Mouse (Mus musculus) adrenal gland, postnatal 36 days (tissue): ENCODE measurements around the gene Tmprss3. TPM values are rescaled to one million over a fixed set of nuclear protein-coding genes. Genes with fewer than 3 reads are reported as not detected.

ENCODE experiments used
- DNase-seq, 2 experiments: peaks; one replicate each; pipeline ENCODE4 v3.0.0; 2021; ENCODE audit warnings: mixed read lengths in 1 of 2
- long read RNA-seq, 2 experiments: library from polyadenylated mRNA; stranded (forward); transcript quantifications; one replicate each; pipeline ENCODE4 v2.0.0; 2021; ENCODE audit warnings: borderline sequencing depth in 2 of 2
- total RNA-seq, 2 experiments: library from RNA; stranded (reverse); gene quantifications; 2 replicates each; pipeline ENCODE4 v1.2.3; 2021

Gene Tmprss3
- not detected for total RNA-seq
- long read RNA-seq, experiment 1: 0 reads
- long read RNA-seq, experiment 2: 0 reads

DNA sequence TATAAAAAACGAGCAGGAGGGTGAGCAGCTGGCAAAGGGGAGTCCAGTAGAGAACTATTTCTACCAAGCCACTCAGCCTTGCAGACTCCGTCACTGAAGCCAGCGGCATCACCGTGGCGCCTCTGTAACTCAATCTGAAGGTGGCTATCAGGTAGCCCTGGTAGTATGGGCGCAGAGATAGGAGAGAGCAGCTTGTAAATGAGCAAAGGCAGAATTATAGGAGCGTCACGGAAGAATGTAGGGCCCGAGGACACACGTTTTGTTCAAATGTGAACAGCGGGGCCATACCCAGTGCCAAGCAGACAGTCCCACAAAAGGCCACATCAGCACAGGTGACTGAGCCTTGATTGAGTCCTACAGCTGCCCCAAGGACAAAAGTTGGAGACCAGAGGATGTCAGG is at the start of gene Tmprss3:
TSS of gene Tmprss3 (minus strand) at position 101 of the 400 bp plus-strand sequence.
- DNase-seq: no peak

DNA sequence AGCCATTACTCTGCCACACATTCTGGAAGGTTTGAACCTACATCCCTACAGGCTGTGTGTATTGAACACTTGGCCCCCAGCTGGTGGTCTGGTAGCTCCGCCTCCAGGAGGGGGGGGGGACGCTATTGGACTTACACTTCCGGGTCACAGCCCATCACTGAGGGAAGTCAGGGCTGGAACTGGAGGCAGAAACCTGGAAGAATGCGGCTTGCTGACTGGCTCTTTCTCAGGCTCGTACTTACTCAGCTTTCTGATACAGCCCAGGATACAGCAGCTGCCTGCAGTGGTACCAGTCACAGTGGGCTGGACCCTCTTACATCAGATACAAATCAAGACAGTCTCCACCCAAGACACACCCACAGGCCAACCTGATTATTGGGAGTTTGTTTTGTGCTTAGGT is 48.4 kb upstream of the Tmprss3 start:
- no peak for DNase-seq

DNA sequence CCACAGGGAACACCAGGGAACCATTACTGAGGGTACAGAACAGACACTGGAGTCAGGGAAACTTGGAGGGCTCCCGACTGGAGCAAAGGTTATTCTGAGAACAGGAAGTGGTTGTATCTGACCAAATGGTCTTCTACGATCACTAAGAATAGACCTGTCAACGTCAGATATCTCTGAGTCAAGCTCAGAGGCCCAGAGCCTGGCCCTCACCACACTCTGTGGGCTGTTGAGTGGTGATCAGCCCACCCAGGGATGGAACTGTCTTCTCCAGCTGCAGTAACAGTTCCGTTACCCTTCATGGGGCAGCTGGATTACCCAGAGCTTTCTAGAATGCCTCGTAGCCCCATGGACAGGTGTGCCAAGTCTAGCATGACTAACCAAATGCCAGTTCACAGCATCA is 46.5 kb upstream of the Tmprss3 start:
- DNase-seq: no peak

DNA sequence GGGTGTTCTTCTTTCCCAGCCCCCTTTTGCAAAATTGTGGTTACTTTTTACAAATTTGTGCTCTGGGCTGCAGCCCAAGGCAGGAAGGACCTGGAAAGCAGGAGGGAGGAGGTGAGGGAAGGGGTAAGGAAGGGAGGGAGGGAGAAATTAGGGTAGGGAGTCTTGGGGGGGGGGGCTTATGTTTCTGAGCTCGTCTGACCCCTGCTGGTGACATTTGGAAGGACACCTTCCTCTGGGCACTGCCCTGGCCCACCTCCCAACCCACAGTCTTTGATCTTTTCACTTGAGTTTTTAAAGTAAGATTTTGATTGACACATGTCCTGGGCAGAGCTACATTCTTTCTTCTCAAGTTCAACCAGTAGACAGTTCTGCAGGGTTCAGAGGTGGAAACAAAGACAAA is 44.0 kb upstream of the Tmprss3 start:
- peak; percentile 34 to 59 for DNase-seq

DNA sequence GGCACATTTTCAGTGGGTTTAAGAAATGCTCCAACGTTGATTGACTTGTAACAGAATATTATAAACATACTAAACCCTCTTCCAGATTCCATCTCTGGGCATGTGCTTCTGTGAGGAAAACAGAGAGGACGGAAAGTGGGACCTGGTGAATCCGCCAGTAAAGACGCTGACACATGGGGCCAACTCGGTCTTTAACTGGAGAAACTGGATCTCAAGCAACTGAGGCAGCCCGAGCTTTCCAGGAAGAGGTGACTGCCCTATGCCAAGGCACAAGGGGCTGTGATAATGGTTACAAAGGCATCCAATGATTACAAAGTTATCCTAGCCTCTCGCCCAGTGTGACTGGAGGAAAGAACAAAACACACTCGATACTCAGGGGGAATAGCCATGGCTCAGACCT is 42.4 kb upstream of the Tmprss3 start:
- DNase-seq: no peak

DNA sequence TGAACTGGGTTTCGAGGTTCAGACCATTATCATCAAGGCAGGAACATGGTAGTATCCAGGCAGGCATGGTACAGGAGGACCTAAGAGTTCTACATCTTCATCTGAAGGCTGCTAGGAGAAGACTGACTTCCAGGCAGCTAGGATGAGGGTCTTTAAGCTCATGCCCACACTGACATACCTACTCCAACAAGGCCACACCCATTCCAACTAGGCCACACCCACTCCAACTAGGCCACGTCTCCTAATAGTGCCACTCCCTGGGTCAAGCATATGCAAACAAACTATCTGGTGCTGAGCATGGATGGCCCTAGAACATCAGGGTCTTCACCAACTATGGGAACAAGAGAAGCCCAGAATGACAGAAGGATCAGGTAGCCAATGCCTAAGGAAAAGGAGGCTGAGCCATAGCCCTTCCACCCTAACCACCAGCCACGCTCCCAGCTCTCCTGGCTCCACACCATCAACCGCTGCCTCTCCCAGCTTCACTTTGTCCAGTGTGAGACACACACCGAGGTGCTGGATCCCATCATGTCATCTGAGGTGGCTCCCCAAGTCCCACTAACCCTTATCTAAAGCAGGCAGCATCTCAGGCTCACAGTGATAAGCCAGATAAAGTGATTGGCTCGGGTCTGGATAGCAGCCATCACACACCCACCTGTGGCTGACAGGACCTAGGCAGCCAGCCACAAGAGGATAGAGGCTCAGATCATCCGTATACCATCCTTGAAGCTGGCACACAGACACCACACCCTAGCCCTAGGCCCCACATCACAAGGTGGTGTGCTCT is 39.6 kb upstream of the Tmprss3 start:
- DNase-seq: no peak

DNA sequence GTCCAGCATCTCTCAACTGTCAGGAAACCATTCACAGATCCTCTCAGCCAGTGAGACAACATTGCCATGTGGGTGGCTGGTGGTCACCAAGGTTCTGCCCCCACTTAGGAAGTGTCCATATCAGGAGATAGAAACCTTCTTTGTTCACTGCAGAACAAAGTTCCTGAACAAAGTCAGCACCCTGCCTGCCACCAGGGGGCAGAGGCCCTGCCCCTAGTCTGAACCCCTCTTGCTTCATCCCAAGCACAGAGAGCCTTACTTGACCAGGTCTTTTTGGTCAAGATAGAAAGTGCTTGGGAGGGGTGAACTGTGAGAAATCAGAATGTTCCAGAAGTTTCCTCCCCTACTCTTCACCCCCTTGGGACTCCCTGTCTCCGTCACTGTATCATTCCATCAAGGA is 37.1 kb upstream of the Tmprss3 start:
- no peak for DNase-seq

DNA sequence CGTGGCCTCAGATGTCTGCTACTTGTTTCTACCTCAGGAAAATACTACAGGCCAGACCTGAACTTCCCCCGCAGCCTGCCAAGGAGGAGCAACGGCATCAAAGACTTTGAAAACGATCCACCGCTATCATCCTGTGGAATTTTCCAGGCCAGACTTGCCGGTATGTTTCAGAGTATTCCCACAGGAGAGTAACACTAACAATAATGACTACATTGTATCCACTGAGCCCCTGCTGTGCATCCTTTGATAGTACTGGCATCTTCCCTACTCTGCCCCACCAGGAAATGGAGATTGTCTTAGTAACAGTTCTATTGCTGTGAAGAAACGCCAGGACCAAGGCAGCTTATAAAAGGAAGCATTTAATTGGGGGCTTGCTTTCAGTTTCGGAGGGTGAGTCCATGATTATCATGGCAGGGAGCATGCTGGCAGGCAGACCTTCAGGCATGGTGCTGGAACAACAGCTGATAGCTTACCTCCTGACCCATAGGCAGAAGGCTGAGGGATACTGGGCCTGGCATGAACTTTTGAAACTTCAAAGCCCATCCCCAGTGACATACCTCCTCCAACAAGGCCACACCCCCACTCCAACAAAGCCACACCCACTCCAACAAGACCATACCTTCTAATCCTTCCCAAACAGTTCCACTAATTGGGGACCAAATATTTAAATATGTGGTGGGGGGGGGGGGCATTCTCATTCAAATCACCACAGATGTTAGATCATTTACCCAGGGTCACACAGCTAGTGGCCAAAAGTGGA is 33.7 kb upstream of the Tmprss3 start:
- DNase-seq: peak in 1 of 2 experiments; percentile 19

DNA sequence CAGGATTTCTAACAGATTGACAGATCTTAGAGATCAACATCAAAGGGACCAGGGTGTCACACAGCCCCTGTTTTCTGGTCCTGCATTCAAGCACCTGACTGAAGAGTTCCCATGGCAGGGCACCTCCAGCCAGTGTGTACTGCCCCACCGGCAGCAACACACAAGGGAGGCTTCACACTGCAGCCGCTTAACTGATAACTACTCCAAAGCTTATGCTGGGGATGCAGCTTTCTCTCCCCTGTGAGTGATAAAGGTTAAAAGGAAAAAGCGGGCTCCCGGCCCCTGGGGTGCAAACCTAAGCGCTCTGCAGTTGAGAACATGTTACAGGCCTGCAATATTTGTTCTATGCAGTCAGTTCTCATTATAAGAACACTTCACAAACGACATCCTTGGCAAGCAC is 33.0 kb upstream of the Tmprss3 start:
- no peak for DNase-seq

DNA sequence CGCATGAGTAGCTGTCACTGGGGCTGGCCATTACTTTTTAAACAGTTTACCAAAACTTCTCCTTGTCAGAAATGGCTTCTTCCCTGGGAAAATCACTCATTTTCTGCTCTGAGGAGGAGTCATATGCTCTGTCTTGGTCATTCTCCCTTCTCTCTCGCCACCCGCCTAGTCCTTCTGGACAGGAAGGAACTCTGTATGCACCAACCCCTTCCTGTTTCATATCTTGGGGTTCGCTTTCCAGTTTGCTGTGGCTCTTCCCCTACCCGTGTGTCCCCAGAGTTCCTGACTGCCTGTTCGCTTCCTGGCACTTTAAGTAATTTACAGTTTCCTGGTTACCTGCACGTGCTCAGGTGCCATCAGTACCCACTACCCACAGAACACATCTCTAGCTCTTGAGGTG is 28.2 kb upstream of the Tmprss3 start:
- DNase-seq: no peak

DNA sequence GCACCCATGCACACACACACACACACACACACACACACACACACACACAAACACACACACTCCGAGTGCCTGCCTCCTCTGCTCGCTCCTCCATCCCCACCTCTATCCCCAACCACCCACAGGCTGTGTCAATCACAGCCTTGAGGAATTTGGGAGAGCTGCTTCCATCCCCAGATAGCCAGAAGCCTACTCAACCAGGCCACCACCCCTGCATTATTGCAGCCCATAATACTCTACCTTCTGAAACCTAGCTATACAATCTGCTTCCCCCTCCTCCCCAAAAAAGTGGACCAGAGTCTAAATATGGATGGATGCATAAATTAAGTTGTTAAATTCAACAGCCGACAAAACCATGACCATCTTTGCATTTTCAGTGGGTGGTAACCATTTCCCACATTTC is 27.6 kb upstream of the Tmprss3 start:
- DNase-seq: no peak

DNA sequence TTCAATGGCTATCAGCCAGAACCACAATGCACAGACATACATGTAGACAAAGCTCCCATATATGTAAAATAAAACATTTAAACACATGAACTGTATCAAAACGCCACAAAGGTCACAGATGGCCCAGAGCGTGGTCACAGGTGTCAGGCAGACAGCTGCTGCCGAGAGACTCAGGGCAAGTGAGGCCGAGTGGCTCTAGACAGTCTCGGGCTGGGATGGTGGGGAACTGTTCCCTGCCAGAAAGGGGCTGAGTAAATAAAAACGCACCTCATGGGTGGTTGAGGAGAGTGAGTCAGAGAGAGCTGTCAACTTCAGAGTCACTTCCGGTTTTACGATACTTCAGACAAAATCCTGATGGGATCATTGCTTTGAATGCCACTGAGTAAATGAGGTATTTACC is 25.8 kb upstream of the Tmprss3 start:
- no peak for DNase-seq

DNA sequence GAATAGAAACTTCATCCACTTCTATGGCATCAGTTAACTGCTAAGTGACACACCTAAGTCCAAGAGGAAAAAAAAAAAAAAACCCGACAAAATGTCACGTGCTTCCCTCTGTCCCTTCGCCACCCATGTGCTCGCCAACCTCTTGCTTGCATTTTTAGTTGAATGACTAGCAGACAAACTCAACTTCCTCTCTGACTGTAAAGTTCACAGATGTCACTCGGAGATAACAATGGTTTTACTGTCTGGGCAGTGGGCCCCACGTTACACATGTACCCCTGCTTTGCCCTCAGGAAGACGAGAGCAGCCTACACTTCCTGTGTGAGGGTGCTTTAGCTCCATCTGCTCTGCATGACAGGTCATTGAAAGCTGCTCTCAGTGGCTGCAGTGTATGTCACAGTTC is 25.1 kb upstream of the Tmprss3 start:
- DNase-seq: no peak

DNA sequence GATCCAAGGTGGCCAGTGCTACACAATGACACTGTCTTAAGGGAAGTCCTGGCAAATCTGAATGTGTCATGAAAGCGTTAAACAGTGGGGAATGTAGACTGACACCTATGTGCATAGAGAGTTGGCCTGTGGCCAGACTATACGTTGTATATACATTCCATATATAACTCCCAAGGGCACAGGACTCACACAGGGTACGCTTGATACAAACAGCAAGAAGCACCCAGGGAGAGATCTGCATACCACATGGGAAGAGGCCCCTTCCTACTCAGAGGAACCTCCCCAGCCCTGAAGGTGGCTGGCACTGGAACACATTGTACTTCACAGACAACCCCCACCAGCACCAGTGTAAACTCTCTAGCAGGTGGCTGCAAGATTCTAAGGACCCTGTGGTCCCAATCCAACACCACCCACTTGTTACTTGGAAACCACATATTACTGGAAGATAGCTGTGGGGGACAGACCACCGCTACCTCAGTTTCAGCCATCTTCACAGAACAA is 24.1 kb upstream of the Tmprss3 start:
- DNase-seq: no peak

DNA sequence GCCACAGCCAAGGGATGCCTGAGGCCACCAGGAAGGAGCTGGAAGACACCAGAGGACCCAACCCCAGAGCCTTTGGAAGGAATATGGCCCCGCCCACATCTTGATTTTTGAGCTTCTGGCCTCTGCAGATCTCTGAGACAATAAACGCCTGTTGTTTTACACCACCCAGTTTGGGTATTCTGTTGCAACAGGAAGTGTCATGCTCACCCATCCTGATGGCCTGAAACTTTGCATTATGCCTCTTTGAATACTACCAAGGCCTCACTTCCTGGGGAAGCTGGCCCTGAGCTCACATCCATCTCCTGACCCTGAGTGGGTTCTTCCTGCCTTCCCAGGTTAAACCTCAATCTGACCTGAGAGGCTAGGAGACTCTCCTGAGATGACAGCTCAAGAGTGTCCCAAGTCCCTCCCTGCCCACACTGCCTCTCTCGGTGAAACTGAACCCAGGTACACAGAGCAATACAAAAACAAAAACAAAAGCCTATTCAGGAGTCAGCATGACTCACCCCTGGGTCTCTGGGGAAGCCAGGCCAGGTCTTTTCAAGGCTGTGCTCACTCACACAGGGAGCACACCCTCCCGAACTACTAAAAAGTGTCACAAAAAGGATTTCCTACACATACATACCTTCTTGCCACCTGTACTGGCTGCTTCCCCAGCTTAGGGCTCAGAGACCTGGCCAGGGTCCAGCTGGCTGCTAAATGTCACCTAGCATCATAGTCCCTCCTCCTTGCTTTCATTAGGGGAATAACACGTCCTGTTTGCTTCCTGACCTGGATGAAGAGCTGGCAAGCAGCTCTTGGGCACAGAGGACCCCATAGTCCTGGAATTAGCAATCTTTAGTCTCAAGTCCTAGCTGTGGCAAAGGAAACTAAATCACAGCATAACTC is 17.5 kb upstream of the Tmprss3 start:
- DNase-seq: peak; percentile 37 to 49

DNA sequence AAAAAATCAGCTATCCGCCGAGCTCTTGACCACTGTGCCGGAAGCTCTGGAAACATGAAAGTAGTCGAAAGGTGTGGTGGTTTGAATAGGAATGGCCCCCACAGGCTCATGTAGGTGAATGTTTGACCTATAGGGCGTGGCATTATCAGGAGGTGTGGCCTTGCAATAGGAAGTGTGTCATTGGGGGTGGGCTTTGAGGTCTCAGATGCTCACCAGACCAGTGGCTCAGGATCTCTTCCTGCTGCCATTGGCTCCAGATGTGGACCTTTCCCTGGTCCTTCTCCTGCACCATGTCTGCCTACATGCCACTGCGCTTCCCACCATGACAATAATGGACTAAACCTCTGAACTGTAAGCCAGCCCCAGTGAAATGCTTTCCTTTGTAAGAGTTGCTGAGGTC is 13.1 kb upstream of the Tmprss3 start:
- DNase-seq: no peak

DNA sequence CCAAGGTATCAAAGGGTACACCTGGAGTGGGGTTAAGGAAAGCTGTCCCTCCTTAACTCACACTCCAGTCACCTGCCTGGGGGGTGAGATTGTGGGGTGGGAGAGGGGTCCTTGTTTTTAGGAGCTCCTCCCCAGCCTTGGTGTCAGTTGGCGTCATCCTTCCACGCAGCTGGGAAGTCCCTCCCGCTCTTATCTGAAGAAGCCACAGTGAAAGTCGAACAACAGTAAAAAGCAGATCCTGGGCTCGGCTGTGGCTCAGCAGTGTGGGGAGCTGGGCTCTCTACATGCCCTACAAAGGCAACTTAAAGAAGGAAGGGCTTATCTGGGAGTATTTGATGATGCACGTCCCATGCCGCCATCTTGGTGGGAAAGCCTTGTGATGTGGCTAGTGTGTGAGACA is 11.5 kb upstream of the Tmprss3 start:
- DNase-seq: no peak

DNA sequence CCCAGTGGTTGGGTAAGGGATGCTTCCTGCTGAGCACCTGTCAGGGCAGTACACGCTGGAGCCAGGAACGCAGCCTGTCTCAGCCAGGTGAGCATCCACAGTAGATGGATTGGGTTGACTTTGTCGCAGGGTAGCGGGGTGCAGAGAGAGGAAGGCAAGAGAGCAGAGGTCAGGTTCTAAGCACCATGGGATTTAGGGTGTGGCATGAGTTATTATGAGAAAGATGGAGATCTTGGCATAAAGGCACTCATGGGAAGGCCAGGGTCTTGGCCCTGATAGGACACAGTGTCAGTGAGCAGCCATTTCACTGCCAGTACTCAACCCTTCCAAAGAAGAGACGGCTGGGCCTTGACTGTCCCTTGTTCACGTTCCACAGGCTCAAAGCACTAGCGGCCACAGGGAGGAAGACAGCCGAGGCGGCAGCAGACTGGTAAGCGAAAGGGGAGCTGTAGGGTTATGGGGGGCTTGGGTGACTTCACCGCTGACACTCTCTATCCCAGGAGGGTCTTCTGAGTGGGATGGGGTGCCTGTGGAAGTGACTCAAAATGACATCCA is 10.7 kb upstream of the Tmprss3 start:
- no peak for DNase-seq

DNA sequence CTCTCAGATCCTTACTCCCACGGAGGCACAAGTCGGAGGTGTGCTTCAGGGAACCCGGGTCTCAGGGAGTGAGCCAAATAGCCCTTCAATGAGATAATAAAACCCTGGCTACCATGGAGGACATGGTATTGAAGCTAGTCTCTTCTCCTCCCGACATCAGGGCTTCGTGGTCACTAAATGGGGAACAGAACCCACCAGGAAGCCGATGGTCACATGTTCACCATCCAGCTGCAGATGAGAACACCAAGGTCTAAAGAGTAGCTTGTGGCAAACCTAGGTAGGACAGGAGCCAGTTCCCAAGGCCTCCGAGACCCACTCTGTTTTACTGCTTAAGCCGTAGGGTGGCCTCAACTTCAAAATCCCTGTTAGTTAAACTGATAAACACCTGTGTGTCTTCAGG is 9.9 kb upstream of the Tmprss3 start:
- DNase-seq: no peak

DNA sequence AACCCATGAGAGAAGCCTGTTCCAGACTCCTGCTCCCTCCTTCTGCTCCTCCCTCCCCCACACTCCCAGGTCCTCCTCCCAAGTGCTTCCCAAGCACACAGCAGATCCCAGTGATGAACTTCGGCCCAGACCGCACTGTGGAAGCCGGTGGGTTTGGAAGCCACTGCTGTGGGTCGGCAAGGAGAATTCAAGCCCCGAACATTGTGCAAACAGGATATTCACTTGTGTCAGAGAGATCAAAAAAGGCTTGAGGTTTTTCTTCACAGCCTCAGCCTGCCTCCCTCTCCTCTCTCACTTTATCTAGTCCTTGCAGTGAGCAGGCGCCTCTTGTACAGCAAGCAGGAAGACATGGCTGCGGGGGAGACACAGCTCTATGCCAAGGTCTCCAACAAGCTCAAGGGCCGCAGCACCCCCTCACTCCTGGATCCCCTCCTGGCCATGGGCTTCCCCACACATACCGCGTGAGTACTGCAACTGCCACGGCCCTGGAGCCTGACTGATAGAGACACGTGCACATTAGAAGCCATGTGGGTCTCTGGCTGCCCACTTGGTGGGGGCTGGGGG is 9.1 kb upstream of the Tmprss3 start, which contains the start of gene Ubash3a:
TSS of gene Ubash3a (plus strand) at position 103 of the 564 bp plus-strand sequence.
- DNase-seq: no peak

DNA sequence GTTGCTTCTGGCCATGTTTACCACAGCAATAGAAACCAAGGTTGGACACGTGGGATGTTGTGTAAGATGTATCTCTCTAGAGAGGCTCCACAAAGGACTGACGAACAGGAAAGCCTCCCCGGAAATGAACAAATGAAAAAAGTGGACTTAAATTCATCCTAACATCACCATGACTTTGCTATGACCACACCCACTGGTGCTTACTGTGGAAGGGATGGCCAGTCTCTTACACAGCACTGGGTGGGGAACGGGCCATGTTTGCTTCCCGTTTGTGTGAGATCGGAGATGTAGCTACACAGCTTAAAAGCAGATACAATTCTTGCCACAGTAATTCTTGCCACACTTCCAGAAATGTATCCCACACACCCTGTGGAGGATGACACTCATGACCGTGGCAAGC is 2.5 kb downstream of the Tmprss3 start:
- no peak for DNase-seq

DNA sequence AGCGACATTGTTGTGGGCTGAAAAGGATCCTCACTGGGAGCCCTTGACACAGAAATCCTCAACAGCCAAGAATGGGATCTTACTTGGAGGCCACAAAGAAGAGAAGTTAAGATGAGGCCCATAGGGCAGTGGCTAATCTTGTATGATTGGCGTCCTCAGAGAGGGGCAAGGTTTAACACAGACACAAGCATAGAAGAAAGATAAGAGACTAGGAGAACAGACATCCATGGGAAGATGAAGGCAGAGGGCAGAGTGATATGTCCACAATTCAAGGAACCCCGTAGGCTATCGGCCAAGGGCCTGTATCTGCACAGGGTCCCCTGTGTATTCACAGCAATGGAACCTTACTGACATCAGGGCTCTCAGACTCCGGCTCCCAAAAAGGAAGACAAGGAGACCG is 3.6 kb downstream of the Tmprss3 start:
- no peak for DNase-seq
